Mouse (Mus musculus) MEL (cell line): ENCODE measurements around the gene Pgs1. TPM values are rescaled to one million over a fixed set of nuclear protein-coding genes. Genes with fewer than 3 reads are reported as not detected.
A peak's percentile ranks its signal among the peaks of the same experiment; 100 is the strongest.

Source experiments
- DNase-seq: peaks from one replicate; pipeline ENCODE4 v3.0.0; 2011; ENCODE audit warnings: low read depth, low spot score
- H3K27ac ChIP-seq: 2 replicates; pipeline ENCODE4 v1.5.1; 2012; ENCODE audit warnings: low read depth, mild to moderate bottlenecking, control low read depth, low read length, moderate library complexity; ENCODE audit not compliant: control insufficient read depth
- H3K27me3 ChIP-seq, 2 experiments: fragments of 150-350 bp in 1 of 2; sonication (generic) in 1 of 2; 2 replicates each; pipeline ENCODE4 v1.6.1; 2012; ENCODE audit warnings: low read length in 2 of 2, mild to moderate bottlenecking in 2 of 2, improper control_type of control experiment in 1 of 2, moderate library complexity in 1 of 2; ENCODE audit not compliant: insufficient read depth in 2 of 2, control insufficient read depth in 1 of 2
- H3K36me3 ChIP-seq, 2 experiments: 2 replicates each; pipeline ENCODE4 v1.6.1; 2012 to 2014; ENCODE audit warnings: low read length in 2 of 2, improper control_type of control experiment in 1 of 2, inconsistent platforms in 1 of 2, mild to moderate bottlenecking in 1 of 2; ENCODE audit not compliant: insufficient read depth in 2 of 2, control insufficient read depth in 1 of 2
- H3K4me1 ChIP-seq, 2 experiments: fragments of 150-350 bp in 1 of 2; sonication (generic) in 1 of 2; 2 replicates each; pipeline ENCODE4 v1.6.1; 2012; ENCODE audit warnings: low read length in 2 of 2, improper control_type of control experiment in 1 of 2, mild to moderate bottlenecking in 1 of 2; ENCODE audit not compliant: insufficient read depth in 2 of 2, control insufficient read depth in 1 of 2
- H3K4me3 ChIP-seq, 2 experiments: fragments of 150-350 bp in 1 of 2; sonication (generic) in 1 of 2; 2 replicates each; pipeline ENCODE4 v1.5.1; 2012; ENCODE audit warnings: low read depth in 2 of 2, low read length in 2 of 2, mild to moderate bottlenecking in 2 of 2, moderate library complexity in 2 of 2, control low read depth in 1 of 2, improper control_type of control experiment in 1 of 2; ENCODE audit not compliant: control insufficient read depth in 1 of 2, insufficient read depth in 1 of 2
- H3K79me2 ChIP-seq: 2 replicates; pipeline ENCODE4 v1.6.1; 2012; ENCODE audit warnings: mild to moderate bottlenecking, low read length, moderate library complexity; ENCODE audit not compliant: control insufficient read depth, poor library complexity, insufficient read depth
- H3K9ac ChIP-seq: 2 replicates; pipeline ENCODE4 v1.6.1; 2012; ENCODE audit warnings: low read depth, mild to moderate bottlenecking, control low read depth, low read length, moderate library complexity; ENCODE audit not compliant: control insufficient read depth, poor library complexity, severe bottlenecking
- H3K9me3 ChIP-seq: fragments of 150-350 bp; sonication (generic); replicated peaks from 2 replicates; pipeline ENCODE4 v1.6.1; 2012; ENCODE audit warnings: mild to moderate bottlenecking, low read length, improper control_type of control experiment, moderate library complexity; ENCODE audit not compliant: insufficient read depth
- BHLHE40 ChIP-seq: IDR thresholded peaks from 2 replicates; pipeline ENCODE4 v1.6.1; 2012; ENCODE audit warnings: low read depth, mild to moderate bottlenecking, inconsistent platforms, low read length, improper control_type of control experiment, borderline replicate concordance
- CHD1 ChIP-seq: IDR thresholded peaks from 2 replicates; pipeline ENCODE4 v1.6.1; 2012; ENCODE audit warnings: low read depth, mild to moderate bottlenecking, inconsistent platforms, low read length, improper control_type of control experiment
- CHD2 ChIP-seq: IDR thresholded peaks from 2 replicates; pipeline ENCODE4 v1.6.1; 2011; ENCODE audit warnings: low read length, improper control_type of control experiment
- CTCF ChIP-seq, 3 experiments: IDR thresholded peaks in 2 of 3; conservative IDR thresholded peaks in 1 of 3; 2 replicates each; pipeline ENCODE4 v1.5.1; 2011 to 2012; ENCODE audit warnings: low read length in 3 of 3, low read depth in 2 of 3, mild to moderate bottlenecking in 2 of 3, improper control_type of control experiment in 1 of 3, inconsistent platforms in 1 of 3, mixed read lengths in 1 of 3, moderate library complexity in 1 of 3; ENCODE audit not compliant: control insufficient read depth in 1 of 3, insufficient read depth in 1 of 3, poor library complexity in 1 of 3, severe bottlenecking in 1 of 3
- E2F4 ChIP-seq: IDR thresholded peaks from 2 replicates; pipeline ENCODE4 v1.6.1; 2011; ENCODE audit warnings: low read depth, low read length, improper control_type of control experiment, borderline replicate concordance
- ELF1 ChIP-seq: IDR thresholded peaks from 2 replicates; pipeline ENCODE4 v1.6.1; 2014; ENCODE audit warnings: low read depth, mild to moderate bottlenecking, inconsistent platforms, low read length, improper control_type of control experiment, moderate library complexity
- EP300 ChIP-seq, 2 experiments: IDR thresholded peaks; 2 replicates each; pipeline ENCODE4 v1.6.1; 2011; ENCODE audit warnings: improper control_type of control experiment in 2 of 2, low read length in 2 of 2, low read depth in 1 of 2, mild to moderate bottlenecking in 1 of 2
- GABPA ChIP-seq: IDR thresholded peaks from 2 replicates; pipeline ENCODE4 v1.6.1; 2012; ENCODE audit warnings: low read depth, mild to moderate bottlenecking, inconsistent platforms, low read length, improper control_type of control experiment, moderate library complexity
- GATA1 ChIP-seq: IDR thresholded peaks from 2 replicates; pipeline ENCODE4 v1.6.1; 2011; ENCODE audit warnings: low read depth, low read length, improper control_type of control experiment
- HCFC1 ChIP-seq: IDR thresholded peaks from 2 replicates; pipeline ENCODE4 v1.6.1; 2012; ENCODE audit warnings: low read depth, mild to moderate bottlenecking, inconsistent platforms, low read length, improper control_type of control experiment, moderate library complexity
- KAT2A ChIP-seq: conservative IDR thresholded peaks from 2 replicates; pipeline ENCODE4 v1.6.1; 2012; ENCODE audit warnings: low read depth, low read length, improper control_type of control experiment, inconsistent platforms
- MAFK ChIP-seq: IDR thresholded peaks from 2 replicates; pipeline ENCODE4 v1.6.1; 2011; ENCODE audit warnings: low read depth, mild to moderate bottlenecking, low read length, improper control_type of control experiment, borderline replicate concordance
- MAX ChIP-seq: IDR thresholded peaks from 2 replicates; pipeline ENCODE4 v1.6.1; 2011; ENCODE audit warnings: low read length, improper control_type of control experiment
- MAZ ChIP-seq: IDR thresholded peaks from 2 replicates; pipeline ENCODE4 v1.6.1; 2012; ENCODE audit warnings: low read depth, mild to moderate bottlenecking, inconsistent platforms, low read length, improper control_type of control experiment
- MEF2A ChIP-seq: IDR thresholded peaks from 2 replicates; pipeline ENCODE4 v1.6.1; 2014; ENCODE audit warnings: low read depth, mild to moderate bottlenecking, inconsistent platforms, low read length, improper control_type of control experiment; ENCODE audit not compliant: poor library complexity, insufficient replicate concordance, severe bottlenecking; ENCODE audit errors: extremely low read depth
- MXI1 ChIP-seq: IDR thresholded peaks from 2 replicates; pipeline ENCODE4 v1.6.1; 2011; ENCODE audit warnings: mild to moderate bottlenecking, low read depth, low read length, improper control_type of control experiment
- MYB ChIP-seq: IDR thresholded peaks from 2 replicates; pipeline ENCODE4 v1.6.1; 2011; ENCODE audit warnings: mild to moderate bottlenecking, low read depth, low read length, improper control_type of control experiment
- MYC ChIP-seq: IDR thresholded peaks from 2 replicates; pipeline ENCODE4 v1.6.1; 2011; ENCODE audit warnings: low read depth, mild to moderate bottlenecking, low read length, improper control_type of control experiment, moderate library complexity
- NELFE ChIP-seq: IDR thresholded peaks from 2 replicates; pipeline ENCODE4 v1.6.1; 2011; ENCODE audit warnings: low read depth, low read length, improper control_type of control experiment
- NRF1 ChIP-seq: IDR thresholded peaks from 2 replicates; pipeline ENCODE4 v1.6.1; 2014; ENCODE audit warnings: low read depth, mild to moderate bottlenecking, inconsistent platforms, low read length, improper control_type of control experiment, moderate library complexity; ENCODE audit not compliant: poor library complexity, insufficient read depth, severe bottlenecking
- POLR2A ChIP-seq, 2 experiments: IDR thresholded peaks; 2 replicates each; pipeline ENCODE4 v1.6.1; 2011 to 2012; ENCODE audit warnings: low read length in 2 of 2, mild to moderate bottlenecking in 2 of 2, control low read depth in 1 of 2, improper control_type of control experiment in 1 of 2, low read depth in 1 of 2, moderate library complexity in 1 of 2; ENCODE audit not compliant: control insufficient read depth in 1 of 2, insufficient read depth in 1 of 2, poor library complexity in 1 of 2
- POLR2AphosphoS2 ChIP-seq: IDR thresholded peaks from 2 replicates; pipeline ENCODE4 v1.6.1; 2011; ENCODE audit warnings: low read length, improper control_type of control experiment
- POLR2AphosphoS5 ChIP-seq: IDR thresholded peaks from 2 replicates; pipeline ENCODE4 v1.6.1; 2012; ENCODE audit warnings: low read depth, borderline replicate concordance, mild to moderate bottlenecking, inconsistent platforms, low read length, moderate library complexity, mixed read lengths
- RAD21 ChIP-seq: IDR thresholded peaks from 2 replicates; pipeline ENCODE4 v1.6.1; 2011; ENCODE audit warnings: mild to moderate bottlenecking, low read depth, low read length, improper control_type of control experiment
- RCOR1 ChIP-seq: IDR thresholded peaks from 2 replicates; pipeline ENCODE4 v1.6.1; 2012; ENCODE audit warnings: low read depth, mild to moderate bottlenecking, inconsistent platforms, low read length, improper control_type of control experiment
- SIN3A ChIP-seq: IDR thresholded peaks from 2 replicates; pipeline ENCODE4 v1.6.1; 2012; ENCODE audit warnings: low read length, improper control_type of control experiment, inconsistent platforms
- TAL1 ChIP-seq: IDR thresholded peaks from 2 replicates; pipeline ENCODE4 v1.6.1; 2012; ENCODE audit warnings: mild to moderate bottlenecking, inconsistent platforms, low read length, moderate library complexity, mixed read lengths
- TBP ChIP-seq: IDR thresholded peaks from 2 replicates; pipeline ENCODE4 v1.8.0; 2011; ENCODE audit warnings: low read depth, low read length, improper control_type of control experiment
- TCF12 ChIP-seq: IDR thresholded peaks from 2 replicates; pipeline ENCODE4 v1.6.1; 2014; ENCODE audit warnings: low read depth, mild to moderate bottlenecking, inconsistent platforms, low read length, improper control_type of control experiment, moderate library complexity
- USF1 ChIP-seq: IDR thresholded peaks from 2 replicates; pipeline ENCODE4 v1.6.1; 2014; ENCODE audit warnings: low read depth, mild to moderate bottlenecking, inconsistent platforms, low read length, improper control_type of control experiment, moderate library complexity
- USF2 ChIP-seq, 2 experiments: IDR thresholded peaks; 2 replicates each; pipeline ENCODE4 v1.6.1; 2011 to 2012; ENCODE audit warnings: improper control_type of control experiment in 2 of 2, low read length in 2 of 2, borderline replicate concordance in 1 of 2, inconsistent platforms in 1 of 2, low read depth in 1 of 2, mild to moderate bottlenecking in 1 of 2; ENCODE audit not compliant: insufficient read depth in 1 of 2
- ZC3H11A ChIP-seq: IDR thresholded peaks from 2 replicates; pipeline ENCODE4 v1.6.1; 2012; ENCODE audit warnings: low read depth, mild to moderate bottlenecking, inconsistent platforms, low read length, improper control_type of control experiment
- ZKSCAN1 ChIP-seq: IDR thresholded peaks from 2 replicates; pipeline ENCODE4 v1.6.1; 2012; ENCODE audit warnings: low read depth, mild to moderate bottlenecking, inconsistent platforms, low read length, improper control_type of control experiment, moderate library complexity
- ZNF384 ChIP-seq: IDR thresholded peaks from 2 replicates; pipeline ENCODE4 v1.6.1; 2012; ENCODE audit warnings: low read depth, mild to moderate bottlenecking, inconsistent platforms, low read length, improper control_type of control experiment
- polyA plus RNA-seq, 2 experiments: library from polyadenylated mRNA; stranded (reverse) in 1 of 2; unstranded in 1 of 2; fragments of >175 nt in 1 of 2; fragments of >200 nt in 1 of 2; gene quantifications; 2 replicates each; pipeline versions ENCODE4 v1.2.1 to v1.2.4; 2012; ENCODE audit warnings: low replicate concordance in 2 of 2, low read depth in 1 of 2; ENCODE audit not compliant: insufficient read length in 2 of 2, insufficient read depth in 1 of 2, missing spikeins in 1 of 2
- total RNA-seq: library from RNA; depleted of rRNA; stranded (reverse); fragments of 300-350 nt; gene quantifications from 2 replicates; pipeline ENCODE4 v1.2.3, GENCODE M21; 2012; rRNA removed

The Pgs1 gene
- total RNA-seq (55.7 and 61.6 TPM in 2 replicates), polyA plus RNA-seq (10 to 100 TPM in 1 of 2 experiments, not detected in 1; 48.6 TPM)

GRCm38 (mm10) chr11:117986126-117987031 lies at the start of gene Pgs1:
Gene Pgs1, plus strand, starts transcription at chr11:117986292.
- peaks cover 0 to 29% of the 10 kb centered on the region in 2 experiments; a peak in 2 of 4 replicates for H3K36me3 ChIP-seq
- H3K4me3 ChIP-seq = peak within 1 kb of the TSS; percentile 91 to 98
- peak within 1 kb of the TSS; percentile 62 for H3K27ac ChIP-seq
- peaks cover 47% of the 10 kb centered on the region for H3K79me2 ChIP-seq
- peaks cover 13 to 37% of the 10 kb centered on the region in 2 experiments for H3K4me1 ChIP-seq
- DNase-seq = peak; percentile 94
- H3K27me3 ChIP-seq = peaks cover 11 to 14% of the 10 kb centered on the region in 2 experiments
- H3K9ac ChIP-seq = peak within 1 kb of the TSS; percentile 89
- H3K9me3 ChIP-seq = no peaks in the 10 kb centered on the region
- TF ChIP-seq SIN3A = peak; percentile 96
- no peak for TF ChIP-seq RCOR1
- no peak for TF ChIP-seq CHD2
- TF ChIP-seq USF1 = no peak
- TF ChIP-seq EP300 (IDR thresholded peaks at IDR 0.05; ENCODE audit: low read depth in 1 of 2, low read length in 2 of 2) = no peak
- TF ChIP-seq MXI1 = peak; percentile 95
- TF ChIP-seq KAT2A = no peak; the same call in 1 of the 2 replicates
- TF ChIP-seq MAX = no peak; the same call in 1 of the 2 replicates
- no peak for TF ChIP-seq MEF2A
- peak; percentile 94 for TF ChIP-seq HCFC1
- no peak for TF ChIP-seq USF2 (IDR thresholded peaks at IDR 0.05; ENCODE audit: borderline replicate concordance in 1 of 2, insufficient read depth in 1 of 2, low read depth in 1 of 2, low read length in 2 of 2)
- 0 out of 2 replicates have a peak, but pooled peaks have one; percentile 26 for TF ChIP-seq TCF12
- peak; percentile 52; the same call in 1 of the 2 replicates for TF ChIP-seq TBP
- no peak; the same call in 1 of the 2 replicates for TF ChIP-seq MYC
- TF ChIP-seq E2F4 = peak; percentile 65; the same call in 1 of the 2 replicates
- TF ChIP-seq MYB = no peak
- no peak for TF ChIP-seq ZNF384
- TF ChIP-seq MAFK = no peak
- TF ChIP-seq ZC3H11A = no peak
- no peak for TF ChIP-seq ZKSCAN1
- no peak for TF ChIP-seq CHD1
- TF ChIP-seq CTCF (IDR thresholded peaks at IDR 0.05 in 2 of 3, conservative IDR thresholded peaks at IDR 0.05 in 1 of 3; ENCODE audit: control insufficient read depth in 1 of 3, insufficient read depth in 1 of 3, low read depth in 2 of 3, low read length in 3 of 3, poor library complexity in 1 of 3, severe bottlenecking in 1 of 3) = no peak
- peak; percentile 97 for TF ChIP-seq ELF1
- TF ChIP-seq GATA1 = no peak
- TF ChIP-seq TAL1 = no peak
- no peak for TF ChIP-seq POLR2AphosphoS2
- no peak for TF ChIP-seq GABPA
- TF ChIP-seq MAZ = no peak
- TF ChIP-seq NRF1 = peak; percentile 89
- peak; percentile 72 to 82; a peak in 2 of 4 replicates for TF ChIP-seq POLR2A (IDR thresholded peaks at IDR 0.05; ENCODE audit: control insufficient read depth in 1 of 2, insufficient read depth in 1 of 2, low read depth in 1 of 2, low read length in 2 of 2, poor library complexity in 1 of 2)
- no peak for TF ChIP-seq RAD21
- no peak; the same call in 1 of the 2 replicates for TF ChIP-seq POLR2AphosphoS5
- peak; percentile 79 for TF ChIP-seq NELFE
- TF ChIP-seq BHLHE40 = no peak
